Mouse (Mus musculus) heart, embryonic 13.5 days (tissue): ENCODE data around the gene Dmap1. TPM values are rescaled to one million over a fixed set of nuclear protein-coding genes. Genes with fewer than 3 reads are reported as not detected.
A peak's percentile ranks its signal among the peaks of the same experiment; 100 is the strongest.

ENCODE experiments used
- ATAC-seq: fragments of 200-750 bp; cut with Nextera tagmentation; 2 replicates; pipeline ENCODE4 v1.8.0; 2017; ENCODE audit warnings: moderate TSS enrichment; ENCODE audit not compliant: insufficient number of reproducible peaks, low FRiP score, low TSS enrichment; ENCODE audit errors: extremely low read depth
- H3K27ac ChIP-seq: fragments of 300-500 bp; sonication (generic); replicated peaks from 2 replicates; pipeline ENCODE4 v1.5.1; 2015; ENCODE audit warnings: moderate library complexity, mild to moderate bottlenecking, inconsistent platforms
- H3K27me3 ChIP-seq: fragments of 300-500 bp; sonication (generic); replicated peaks from 2 replicates; pipeline ENCODE4 v1.6.1; 2015; ENCODE audit warnings: mild to moderate bottlenecking, inconsistent platforms
- H3K36me3 ChIP-seq: fragments of 300-500 bp; sonication (generic); 2 replicates; pipeline ENCODE4 v1.6.1; 2015; ENCODE audit warnings: mild to moderate bottlenecking, inconsistent platforms
- H3K4me1 ChIP-seq: fragments of 300-500 bp; sonication (generic); 2 replicates; pipeline ENCODE4 v1.6.1; 2015; ENCODE audit warnings: inconsistent platforms
- H3K4me2 ChIP-seq: fragments of 300-500 bp; sonication (generic); 2 replicates; pipeline ENCODE4 v1.6.1; 2015; ENCODE audit warnings: inconsistent platforms, mild to moderate bottlenecking, moderate library complexity
- H3K4me3 ChIP-seq: fragments of 300-500 bp; sonication (generic); 2 replicates; pipeline ENCODE4 v1.5.1; 2015; ENCODE audit warnings: moderate library complexity, mild to moderate bottlenecking, inconsistent platforms
- H3K9ac ChIP-seq: fragments of 300-500 bp; sonication (generic); 2 replicates; pipeline ENCODE4 v1.6.1; 2015; ENCODE audit warnings: inconsistent platforms, mild to moderate bottlenecking, moderate library complexity
- H3K9me3 ChIP-seq: fragments of 300-500 bp; sonication (generic); 2 replicates; pipeline ENCODE4 v1.6.1; 2016; ENCODE audit warnings: inconsistent platforms
- WGBS: fragments of 180-500 bp; shearing (Covaris S2); methylation state at CpG from one replicate; pipeline ENCODE4 v1.1.7; 2015; ENCODE audit warnings: mixed read lengths; 5-methylcytosine and 5-hydroxymethylcytosine counted together
- polyA plus RNA-seq: library from polyadenylated mRNA; unstranded; fragments of >200 nt; fragmentation: Nextera tagmentation; extraction: Ambion mirVana; gene quantifications from 2 replicates; pipeline ENCODE4 v1.2.1, GENCODE M21; 2015

Dmap1 gene
- polyA plus RNA-seq = 42.1 and 42.3 TPM in 2 replicates

- ATAC-seq = 0 out of 2 replicates have a peak, but pooled peaks have one; percentile 37
- peak within 1 kb of the TSS; percentile 8; the same call in 1 of the 2 replicates for H3K27ac ChIP-seq
Measured at GRCm38 (mm10) chr4:117681931-117682461, at the start of gene Dmap1. Gene Dmap1 (minus strand): TSS chr4:117682273.

GRCm38 (mm10) chr4:117724112-117724511 lies 42.0 kb upstream of the Dmap1 start, which contains the start of gene Gm12845:
Gene Gm12845 (plus strand): TSS chr4:117724412.
- no peak for ATAC-seq
- Histone ChIP-seq H3K4me1 (no peaks in the 10 kb centered on the region), H3K27ac (no peak within 1 kb of the TSS), H3K36me3 (no peaks in the 10 kb centered on the region), H3K9ac (no peak within 1 kb of the TSS), H3K9me3 (no peaks in the 10 kb centered on the region), H3K4me3 (no peak within 1 kb of the TSS), H3K27me3 (0 out of 2 replicates have a peak, but pooled peaks cover 3% of the 10 kb centered on the region), H3K4me2 (no peak within 1 kb of the TSS)
- WGBS = 87% methylated on average over 1 of the region's 1 CpGs

More at GRCm38 (mm10) chr4:117681931-117682461, at the start of gene Dmap1:
- H3K4me3 ChIP-seq = peak within 1 kb of the TSS; percentile 67
- peaks cover 18% of the 10 kb centered on the region for H3K4me1 ChIP-seq
- peak within 1 kb of the TSS; percentile 86 for H3K9ac ChIP-seq
- H3K27me3 ChIP-seq = no peaks in the 10 kb centered on the region
- H3K36me3 ChIP-seq = peaks cover 41% of the 10 kb centered on the region
- H3K9me3 ChIP-seq = no peaks in the 10 kb centered on the region
- peak within 1 kb of the TSS; percentile 91 for H3K4me2 ChIP-seq
- under 1% methylated on average over 33 of the region's 33 CpGs for WGBS

DNA sequence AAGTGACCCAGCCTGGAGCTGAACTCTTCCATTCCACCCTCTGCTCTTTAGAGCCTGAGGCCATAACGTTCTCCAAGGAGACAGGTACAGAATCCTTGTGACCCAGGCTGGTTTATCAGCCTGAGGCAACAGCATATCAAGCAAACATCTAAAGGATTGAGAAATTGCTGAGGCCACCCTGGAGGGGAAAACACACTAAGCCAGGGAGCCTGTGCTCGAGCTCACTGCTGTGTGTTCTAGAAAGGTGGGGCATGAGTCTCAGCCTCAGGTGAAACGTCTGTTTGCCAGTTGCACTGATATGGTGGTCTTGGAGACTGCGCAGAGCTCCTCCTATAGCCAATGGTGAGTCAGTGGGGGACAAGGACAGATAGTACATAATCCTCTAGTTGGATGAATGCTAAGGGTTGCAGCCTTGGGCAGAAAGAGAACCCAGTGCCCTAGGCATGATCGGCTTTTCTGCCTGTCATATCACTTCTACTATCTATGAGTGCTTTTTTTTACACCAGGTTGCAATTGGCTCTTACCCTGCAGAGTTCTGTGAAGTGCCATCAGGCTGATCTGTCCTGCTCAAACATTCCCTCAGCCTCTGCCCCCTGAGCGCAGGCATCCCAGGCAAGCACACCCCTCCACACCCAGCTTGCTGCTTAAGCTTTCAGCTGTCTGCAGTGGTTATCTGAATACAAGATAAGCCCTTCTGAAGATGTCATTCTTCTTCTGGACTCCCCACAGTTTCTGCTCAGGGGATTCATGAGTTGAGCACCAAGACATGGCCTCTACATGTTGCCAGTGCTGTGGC lies 31.4 kb upstream of the Dmap1 start:
- H3K36me3 ChIP-seq = no peaks in the 10 kb centered on the region
- H3K4me2 ChIP-seq = no peak overlapping the region
- ATAC-seq = no peak
- H3K4me3 ChIP-seq = no peak overlapping the region
- no peaks in the 10 kb centered on the region for H3K4me1 ChIP-seq
- WGBS = 49% methylated on average over 6 of the region's 6 CpGs
- no peak overlapping the region for H3K9ac ChIP-seq
- no peaks in the 10 kb centered on the region for H3K27me3 ChIP-seq
- H3K9me3 ChIP-seq = no peaks in the 10 kb centered on the region
- no peak overlapping the region for H3K27ac ChIP-seq

DNA sequence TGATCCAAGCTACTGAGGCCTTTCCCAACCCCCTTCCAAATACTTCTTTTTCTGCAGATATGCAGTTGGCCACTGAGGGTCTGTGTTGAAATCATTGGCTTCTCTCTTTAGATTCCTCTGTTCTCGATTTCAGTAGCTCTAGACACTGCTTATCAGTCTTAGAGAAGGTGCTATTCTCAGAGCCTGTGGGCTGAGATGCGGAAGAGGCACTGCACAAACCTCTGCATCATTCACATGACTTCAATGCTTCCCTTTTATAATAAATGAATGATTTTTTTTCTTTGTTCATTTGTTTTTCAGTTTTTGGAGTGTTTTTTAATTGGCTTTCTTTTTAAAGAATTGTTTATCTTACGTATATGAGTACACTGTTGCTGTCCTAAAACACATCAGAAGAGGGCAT lies 30.2 kb upstream of the Dmap1 start:
- WGBS = 65% methylated on average over 3 of the region's 3 CpGs
- no peak overlapping the region for H3K4me3 ChIP-seq

GRCm38 (mm10) chr4:117708780-117709550 lies 26.9 kb upstream of the Dmap1 start:
- no peak for ATAC-seq
- no peak overlapping the region for H3K4me3 ChIP-seq
- H3K36me3 ChIP-seq = no peaks in the 10 kb centered on the region
- no peak overlapping the region for H3K9ac ChIP-seq
- H3K27me3 ChIP-seq = peaks cover 6% of the 10 kb centered on the region; the same call in 1 of the 2 replicates
- H3K4me2 ChIP-seq = no peak overlapping the region
- 53% methylated on average over 3 of the region's 3 CpGs for WGBS
- no peaks in the 10 kb centered on the region for H3K9me3 ChIP-seq
- H3K27ac ChIP-seq = no peak overlapping the region
- no peaks in the 10 kb centered on the region for H3K4me1 ChIP-seq

More for the DNA sequence above, 30.2 kb upstream of the Dmap1 start:
- no peak overlapping the region for H3K4me2 ChIP-seq
- H3K27ac ChIP-seq = no peak overlapping the region
- no peaks in the 10 kb centered on the region for H3K9me3 ChIP-seq
- no peaks in the 10 kb centered on the region for H3K27me3 ChIP-seq
- no peak overlapping the region for H3K9ac ChIP-seq
- H3K36me3 ChIP-seq = no peaks in the 10 kb centered on the region
- no peak for ATAC-seq
- no peaks in the 10 kb centered on the region for H3K4me1 ChIP-seq

DNA sequence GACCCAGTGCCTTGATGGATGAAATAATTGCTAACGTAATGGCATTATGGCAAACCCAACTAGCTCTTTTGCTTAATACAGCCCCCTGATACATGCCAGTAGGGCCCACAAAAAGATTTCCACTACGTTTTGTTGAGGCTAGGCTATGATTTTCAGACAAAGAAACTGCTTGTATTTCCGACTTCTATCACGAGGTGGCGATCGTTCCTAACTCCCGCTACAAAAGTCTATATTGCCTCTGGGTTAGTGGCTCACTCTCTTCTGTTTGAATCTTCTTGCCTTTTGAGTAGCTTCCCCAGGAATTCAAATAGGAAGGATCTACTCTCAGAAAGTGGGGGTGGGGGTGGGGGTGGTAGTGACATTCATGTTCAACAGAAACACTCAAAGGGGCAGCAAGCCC lies 23.3 kb upstream of the Dmap1 start:
- Histone ChIP-seq H3K4me1 (no peaks in the 10 kb centered on the region), H3K27ac (no peak overlapping the region), H3K9ac (no peak overlapping the region), H3K27me3 (peaks cover 6% of the 10 kb centered on the region; the same call in 1 of the 2 replicates), H3K4me2 (no peak overlapping the region), H3K4me3 (no peak overlapping the region), H3K36me3 (no peaks in the 10 kb centered on the region), H3K9me3 (no peaks in the 10 kb centered on the region)
- no peak for ATAC-seq
- WGBS = 4% methylated on average over 7 of the region's 7 CpGs

DNA sequence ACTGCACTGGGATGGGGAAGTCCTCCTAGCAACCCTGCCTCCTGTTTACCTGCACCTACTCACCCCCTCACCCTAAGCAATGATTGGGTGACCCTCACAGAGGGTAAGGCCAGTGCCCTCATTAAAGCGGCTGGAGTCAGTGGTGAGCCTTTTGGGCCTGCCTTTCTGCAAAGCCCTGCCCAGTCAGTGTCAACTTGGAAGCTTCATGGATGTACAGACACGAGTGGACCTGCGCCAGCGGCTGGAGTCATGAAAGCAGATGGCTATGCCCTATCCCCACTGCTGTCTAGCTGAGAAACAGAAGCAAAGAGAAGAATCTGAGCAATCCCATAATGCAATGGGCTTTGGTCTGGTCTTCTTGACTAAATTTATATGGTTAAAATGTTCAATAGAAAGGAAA lies 4.3 kb upstream of the Dmap1 start:
- 79% methylated on average over 4 of the region's 4 CpGs for WGBS
- Histone ChIP-seq H3K9ac (no peak overlapping the region), H3K9me3 (no peaks in the 10 kb centered on the region), H3K36me3 (no peaks in the 10 kb centered on the region), H3K27ac (no peak overlapping the region), H3K27me3 (no peaks in the 10 kb centered on the region), H3K4me2 (no peak overlapping the region), H3K4me3 (no peak overlapping the region), H3K4me1 (peaks cover 12% of the 10 kb centered on the region)
- ATAC-seq = no peak

DNA sequence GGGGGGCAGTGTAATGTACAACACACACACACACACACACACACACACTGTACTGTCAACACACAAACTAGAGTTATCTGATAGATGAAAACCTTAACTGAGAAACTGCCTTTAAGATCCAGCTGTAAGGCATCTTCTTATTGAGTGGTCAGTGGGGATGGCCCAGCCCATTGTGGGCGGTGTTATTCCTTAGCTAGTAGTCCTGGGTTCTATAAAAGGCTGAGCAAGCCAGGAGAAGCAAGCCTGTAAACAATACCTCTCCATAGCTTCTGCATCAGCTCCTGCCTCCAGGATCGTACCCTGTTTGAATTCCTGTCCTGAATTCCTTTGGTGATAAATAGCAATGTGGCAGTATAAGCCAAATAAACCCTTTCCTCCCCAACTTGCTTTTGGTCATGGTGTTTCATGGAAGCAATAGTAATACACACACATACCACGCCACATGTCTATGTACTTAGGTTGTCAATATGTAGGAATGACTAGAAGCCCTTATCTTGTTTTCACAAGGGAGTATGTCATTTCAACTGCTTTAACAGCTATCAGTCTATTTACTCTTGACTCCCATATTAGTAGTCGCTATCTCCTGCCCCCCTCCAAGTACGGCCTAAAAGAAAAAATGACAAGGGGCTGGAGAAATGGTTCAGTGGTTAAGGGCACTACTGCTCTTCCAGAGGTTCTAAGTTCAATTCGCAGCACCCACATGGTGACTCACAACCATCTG lies 1.1 kb upstream of the Dmap1 start:
- 60% methylated on average over 6 of the region's 6 CpGs for WGBS

DNA sequence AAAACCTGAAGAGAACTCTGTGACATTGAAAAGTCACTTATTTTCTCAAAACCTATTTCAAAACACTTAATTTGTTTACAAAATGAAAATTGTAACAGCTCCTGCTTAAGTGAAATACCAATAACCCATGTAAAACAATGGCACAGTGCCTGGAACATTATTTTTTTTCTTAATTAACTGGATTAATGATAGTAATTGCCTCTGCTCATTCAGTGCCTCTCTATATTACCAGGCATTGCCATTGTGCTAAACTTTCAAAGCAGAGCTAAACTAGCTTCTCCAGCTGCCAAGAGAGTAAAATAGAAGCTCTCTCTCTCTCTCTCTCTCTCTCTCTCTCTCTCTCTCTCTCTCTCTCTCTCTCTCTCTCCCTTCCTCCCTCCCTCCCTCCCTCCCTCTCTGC lies 390 bp upstream of the Dmap1 start:
- H3K9me3 ChIP-seq = no peaks in the 10 kb centered on the region
- no peak for ATAC-seq
- H3K36me3 ChIP-seq = peaks cover 36% of the 10 kb centered on the region
- H3K4me3 ChIP-seq = peak overlapping the region; percentile 67
- H3K4me2 ChIP-seq = peak overlapping the region; percentile 91
- H3K27ac ChIP-seq = 0 out of 2 replicates have a peak overlapping the region, but pooled peaks have one; percentile 8
- no peaks in the 10 kb centered on the region for H3K27me3 ChIP-seq
- H3K9ac ChIP-seq = peak overlapping the region; percentile 86
- H3K4me1 ChIP-seq = peaks cover 18% of the 10 kb centered on the region

More for the DNA sequence above, 1.1 kb upstream of the Dmap1 start:
- no peak overlapping the region for H3K4me3 ChIP-seq
- H3K9ac ChIP-seq = no peak overlapping the region
- no peaks in the 10 kb centered on the region for H3K27me3 ChIP-seq
- H3K4me2 ChIP-seq = peak overlapping the region; percentile 91; the same call in 1 of the 2 replicates
- H3K27ac ChIP-seq = no peak overlapping the region
- no peak for ATAC-seq
- H3K4me1 ChIP-seq = peaks cover 18% of the 10 kb centered on the region
- H3K9me3 ChIP-seq = no peaks in the 10 kb centered on the region
- peaks cover 29% of the 10 kb centered on the region for H3K36me3 ChIP-seq

GRCm38 (mm10) chr4:117680963-117681362 lies 1.1 kb downstream of the Dmap1 start:
- no peaks in the 10 kb centered on the region for H3K27me3 ChIP-seq
- 71% methylated on average over 6 of the region's 6 CpGs for WGBS
- H3K4me3 ChIP-seq = peak overlapping the region; percentile 67
- H3K4me2 ChIP-seq = peak overlapping the region; percentile 91
- H3K4me1 ChIP-seq = peaks cover 18% of the 10 kb centered on the region
- peak overlapping the region; percentile 86; the same call in 1 of the 2 replicates for H3K9ac ChIP-seq
- no peaks in the 10 kb centered on the region for H3K9me3 ChIP-seq
- no peak for ATAC-seq
- peaks cover 50% of the 10 kb centered on the region for H3K36me3 ChIP-seq
- H3K27ac ChIP-seq = no peak overlapping the region
